Mouse (Mus musculus): Measurements from ENCODE around the gene Prkar1b.

DNA sequence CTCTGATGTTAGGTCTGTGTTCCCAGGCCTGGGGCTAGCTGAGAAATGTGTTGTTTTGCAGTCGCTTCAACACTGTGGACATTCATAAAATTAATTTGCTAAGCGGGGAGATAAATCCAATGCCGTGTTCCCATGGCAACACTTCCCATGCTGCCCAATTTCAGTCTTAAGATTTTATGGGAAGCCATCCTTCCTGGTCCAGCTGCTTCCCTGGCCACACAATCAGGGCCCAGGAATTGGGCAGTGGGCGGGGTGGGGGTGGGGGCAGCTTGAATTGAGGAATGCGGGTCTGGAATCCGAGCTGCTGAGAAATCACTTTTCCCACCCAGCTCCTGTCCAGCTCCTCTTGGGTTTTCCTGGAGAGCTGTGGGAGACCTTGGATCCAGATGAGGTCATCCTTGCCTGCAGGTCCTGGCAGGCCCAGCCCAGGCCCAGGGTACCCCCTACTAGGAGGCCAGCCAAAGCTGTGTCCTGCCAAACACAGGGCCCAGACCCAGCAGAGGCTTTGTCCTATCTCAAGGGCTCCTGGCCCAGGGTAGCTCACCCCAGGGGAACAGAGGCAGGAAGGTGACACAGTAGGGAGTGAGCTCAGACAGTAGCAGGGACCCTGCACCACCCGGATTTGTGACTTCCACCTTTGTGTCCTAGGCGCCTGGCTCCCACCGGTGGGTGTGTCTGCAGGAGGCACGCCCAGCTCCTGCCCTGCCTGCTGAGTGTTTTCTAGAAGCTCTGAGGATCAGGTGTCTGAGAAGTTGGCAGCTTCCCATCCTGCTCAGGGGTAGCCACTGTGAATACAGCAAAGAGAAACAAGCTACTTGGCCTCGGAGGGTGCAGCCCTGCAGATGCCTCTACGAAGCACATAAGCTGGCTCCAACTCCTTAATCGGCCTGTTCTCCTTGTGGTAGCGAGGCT, 116.1 kb downstream of the Prkar1b start:
- TF ChIP-seq CTCF (IDR thresholded peaks at IDR 0.05; ENCODE audit: borderline replicate concordance, control insufficient read depth, extremely low read depth, insufficient read depth, low read length, poor library complexity) (no peak), POLR2A (IDR thresholded peaks at IDR 0.05; ENCODE audit: control insufficient read depth, extremely low read depth, insufficient read depth, low read length, poor library complexity) (no peak)

Measured in thymus, adult 2 months (tissue).